Mouse (Mus musculus) intestine, embryonic 15.5 days (tissue): ENCODE measurements around the gene Sesn2. TPM values are rescaled to one million over a fixed set of nuclear protein-coding genes. Genes with fewer than 3 reads are reported as not detected.
A peak's percentile ranks its signal among the peaks of the same experiment; 100 is the strongest.

ENCODE experiments used
- ATAC-seq: fragments of 200-750 bp; cut with Nextera tagmentation; 2 replicates; pipeline ENCODE4 v1.8.0; 2017; ENCODE audit warnings: moderate TSS enrichment, moderate library complexity
- H3K27ac ChIP-seq: fragments of 300-500 bp; sonication (generic); 2 replicates; pipeline ENCODE4 v1.5.1; 2015; ENCODE audit warnings: mild to moderate bottlenecking, inconsistent platforms
- H3K27me3 ChIP-seq: fragments of 300-500 bp; sonication (generic); replicated peaks from 2 replicates; pipeline ENCODE4 v1.6.1; 2015; ENCODE audit warnings: inconsistent platforms
- H3K36me3 ChIP-seq: fragments of 300-500 bp; sonication (generic); 2 replicates; pipeline ENCODE4 v1.6.1; 2015; ENCODE audit warnings: inconsistent platforms
- H3K4me1 ChIP-seq: fragments of 300-500 bp; sonication (generic); replicated peaks from 2 replicates; pipeline ENCODE4 v1.6.1; 2015; ENCODE audit warnings: inconsistent platforms
- H3K4me2 ChIP-seq: fragments of 300-500 bp; sonication (generic); replicated peaks from 2 replicates; pipeline ENCODE4 v1.6.1; 2015; ENCODE audit warnings: mild to moderate bottlenecking, inconsistent platforms
- H3K4me3 ChIP-seq: fragments of 300-500 bp; sonication (generic); replicated peaks from 2 replicates; pipeline ENCODE4 v1.5.1; 2015; ENCODE audit warnings: inconsistent platforms
- H3K9ac ChIP-seq: fragments of 300-500 bp; sonication (generic); 2 replicates; pipeline ENCODE4 v1.6.1; 2015; ENCODE audit warnings: inconsistent platforms
- H3K9me3 ChIP-seq: fragments of 300-500 bp; sonication (generic); 2 replicates; pipeline ENCODE4 v1.6.1; 2016; ENCODE audit warnings: inconsistent platforms
- WGBS: fragments of 180-500 bp; shearing (Covaris S2); methylation state at CpG from one replicate; pipeline ENCODE4 v1.1.7; 2015; 5-methylcytosine and 5-hydroxymethylcytosine counted together
- polyA plus RNA-seq: library from polyadenylated mRNA; unstranded; fragments of >200 nt; fragmentation: Nextera tagmentation; extraction: Ambion mirVana; gene quantifications from 2 replicates; pipeline ENCODE4 v1.2.1, GENCODE M21; 2015

Sesn2 gene
- polyA plus RNA-seq, 1 experiment from 2014 or later: 10.8 TPM

GRCm38 (mm10) chr4:132512080-132512479 lies 1.8 kb upstream of the Sesn2 start:
- Histone ChIP-seq H3K4me2 (no peak overlapping the region), H3K36me3 (no peaks in the 10 kb centered on the region)
- no peak for ATAC-seq

GRCm38 (mm10) chr4:132509621-132510296 lies 542 bp downstream of the Sesn2 start:
- Histone ChIP-seq H3K9me3 (no peaks in the 10 kb centered on the region), H3K36me3 (no peaks in the 10 kb centered on the region), H3K27ac (peak overlapping the region; percentile 87), H3K4me2 (peak overlapping the region; percentile 90), H3K4me3 (peak overlapping the region; percentile 84), H3K9ac (peak overlapping the region; percentile 82), H3K4me1 (peaks cover 21% of the 10 kb centered on the region), H3K27me3 (no peaks in the 10 kb centered on the region)
- WGBS: 1% methylated on average over 52 of the region's 52 CpGs
- ATAC-seq: peak; percentile 68

More at GRCm38 (mm10) chr4:132512080-132512479, 1.8 kb upstream of the Sesn2 start:
- H3K27me3 ChIP-seq: no peaks in the 10 kb centered on the region
- 80% methylated on average over 3 of the region's 3 CpGs for WGBS
- no peak overlapping the region for H3K4me3 ChIP-seq
- no peak overlapping the region for H3K9ac ChIP-seq
- no peaks in the 10 kb centered on the region for H3K9me3 ChIP-seq
- peaks cover 19% of the 10 kb centered on the region for H3K4me1 ChIP-seq
- no peak overlapping the region for H3K27ac ChIP-seq

- H3K4me3 ChIP-seq: no peak overlapping the region
- ATAC-seq: no peak
- 0 out of 2 replicates have a peak overlapping the region, but pooled peaks have one; percentile 6 for H3K4me2 ChIP-seq
- H3K36me3 ChIP-seq: no peaks in the 10 kb centered on the region
- H3K9ac ChIP-seq: no peak overlapping the region
- H3K9me3 ChIP-seq: no peaks in the 10 kb centered on the region
- H3K4me1 ChIP-seq: peaks cover 14% of the 10 kb centered on the region
- H3K27me3 ChIP-seq: no peaks in the 10 kb centered on the region
- no peak overlapping the region for H3K27ac ChIP-seq
- WGBS: 57% methylated on average over 2 of the region's 2 CpGs
Observed at GRCm38 (mm10) chr4:132507210-132507609, 3.1 kb downstream of the Sesn2 start.

- H3K4me3 ChIP-seq: no peak overlapping the region
- peaks cover 14% of the 10 kb centered on the region for H3K4me1 ChIP-seq
- H3K4me2 ChIP-seq: no peak overlapping the region
- ATAC-seq: no peak
- no peaks in the 10 kb centered on the region for H3K27me3 ChIP-seq
- H3K9me3 ChIP-seq: no peaks in the 10 kb centered on the region
- no peaks in the 10 kb centered on the region for H3K36me3 ChIP-seq
- no peak overlapping the region for H3K9ac ChIP-seq
- WGBS: 77% methylated on average over 6 of the region's 6 CpGs
- H3K27ac ChIP-seq: no peak overlapping the region
Observed at GRCm38 (mm10) chr4:132506250-132506649, 4.1 kb downstream of the Sesn2 start.

GRCm38 (mm10) chr4:132505800-132506199 lies 4.5 kb downstream of the Sesn2 start:
- ATAC-seq: no peak
- no peaks in the 10 kb centered on the region for H3K9me3 ChIP-seq
- no peak overlapping the region for H3K27ac ChIP-seq
- WGBS: 55% methylated on average over 10 of the region's 10 CpGs
- peaks cover 14% of the 10 kb centered on the region for H3K4me1 ChIP-seq
- no peak overlapping the region for H3K4me2 ChIP-seq
- no peaks in the 10 kb centered on the region for H3K27me3 ChIP-seq
- no peak overlapping the region for H3K9ac ChIP-seq
- no peaks in the 10 kb centered on the region for H3K36me3 ChIP-seq
- H3K4me3 ChIP-seq: no peak overlapping the region

GRCm38 (mm10) chr4:132505034-132505738 lies 5.1 kb downstream of the Sesn2 start:
- Histone ChIP-seq H3K4me2 (no peak overlapping the region), H3K4me1 (peaks cover 14% of the 10 kb centered on the region), H3K27me3 (no peaks in the 10 kb centered on the region), H3K36me3 (no peaks in the 10 kb centered on the region), H3K9ac (no peak overlapping the region), H3K27ac (no peak overlapping the region), H3K9me3 (no peaks in the 10 kb centered on the region), H3K4me3 (no peak overlapping the region)
- 62% methylated on average over 6 of the region's 6 CpGs for WGBS
- ATAC-seq: no peak

- WGBS: 72% methylated on average over 11 of the region's 11 CpGs
- H3K9ac ChIP-seq: no peak overlapping the region
- no peak overlapping the region for H3K4me2 ChIP-seq
- H3K4me3 ChIP-seq: no peak overlapping the region
- H3K9me3 ChIP-seq: no peaks in the 10 kb centered on the region
- H3K27me3 ChIP-seq: no peaks in the 10 kb centered on the region
- no peaks in the 10 kb centered on the region for H3K36me3 ChIP-seq
- no peak overlapping the region for H3K27ac ChIP-seq
- H3K4me1 ChIP-seq: peaks cover 7% of the 10 kb centered on the region
- ATAC-seq: no peak
Observed at GRCm38 (mm10) chr4:132503344-132503743, 7.0 kb downstream of the Sesn2 start.

GRCm38 (mm10) chr4:132501639-132502038 lies 8.7 kb downstream of the Sesn2 start:
- Histone ChIP-seq H3K36me3 (peaks cover 4% of the 10 kb centered on the region; the same call in 1 of the 2 replicates), H3K27ac (no peak overlapping the region), H3K9ac (no peak overlapping the region), H3K4me2 (no peak overlapping the region), H3K9me3 (no peaks in the 10 kb centered on the region), H3K27me3 (no peaks in the 10 kb centered on the region), H3K4me1 (no peaks in the 10 kb centered on the region), H3K4me3 (no peak overlapping the region)
- no peak for ATAC-seq
- WGBS: 92% methylated on average over 6 of the region's 6 CpGs

GRCm38 (mm10) chr4:132494271-132494918 lies 15.9 kb downstream of the Sesn2 start:
- H3K27ac ChIP-seq: no peak overlapping the region
- WGBS: 83% methylated on average over 20 of the region's 20 CpGs
- no peak overlapping the region for H3K4me3 ChIP-seq
- no peak overlapping the region for H3K9ac ChIP-seq
- no peaks in the 10 kb centered on the region for H3K9me3 ChIP-seq
- no peak overlapping the region for H3K4me2 ChIP-seq
- no peak for ATAC-seq
- H3K36me3 ChIP-seq: peaks cover 8% of the 10 kb centered on the region
- H3K4me1 ChIP-seq: no peaks in the 10 kb centered on the region
- H3K27me3 ChIP-seq: no peaks in the 10 kb centered on the region

GRCm38 (mm10) chr4:132492178-132493060 lies 17.9 kb downstream of the Sesn2 start:
- H3K27me3 ChIP-seq: no peaks in the 10 kb centered on the region
- no peak for ATAC-seq
- peaks cover 8% of the 10 kb centered on the region for H3K36me3 ChIP-seq
- H3K4me1 ChIP-seq: no peaks in the 10 kb centered on the region
- 68% methylated on average over 10 of the region's 10 CpGs for WGBS
- H3K27ac ChIP-seq: no peak overlapping the region
- H3K4me3 ChIP-seq: no peak overlapping the region
- H3K9me3 ChIP-seq: no peaks in the 10 kb centered on the region
- no peak overlapping the region for H3K4me2 ChIP-seq
- no peak overlapping the region for H3K9ac ChIP-seq

GRCm38 (mm10) chr4:132491748-132492147 lies 18.6 kb downstream of the Sesn2 start:
- H3K9ac ChIP-seq: no peak overlapping the region
- 81% methylated on average over 6 of the region's 6 CpGs for WGBS
- H3K27me3 ChIP-seq: no peaks in the 10 kb centered on the region
- no peak overlapping the region for H3K4me3 ChIP-seq
- no peaks in the 10 kb centered on the region for H3K9me3 ChIP-seq
- peaks cover 3% of the 10 kb centered on the region for H3K36me3 ChIP-seq
- no peak overlapping the region for H3K4me2 ChIP-seq
- no peak for ATAC-seq
- H3K27ac ChIP-seq: no peak overlapping the region
- no peaks in the 10 kb centered on the region for H3K4me1 ChIP-seq

- no peaks in the 10 kb centered on the region for H3K27me3 ChIP-seq
- no peak overlapping the region for H3K27ac ChIP-seq
- no peak overlapping the region for H3K9ac ChIP-seq
- H3K36me3 ChIP-seq: peaks cover 3% of the 10 kb centered on the region; the same call in 1 of the 2 replicates
- ATAC-seq: no peak
- H3K4me3 ChIP-seq: no peak overlapping the region
- no peak overlapping the region for H3K4me2 ChIP-seq
- no peaks in the 10 kb centered on the region for H3K9me3 ChIP-seq
- 90% methylated on average over 8 of the region's 8 CpGs for WGBS
- no peaks in the 10 kb centered on the region for H3K4me1 ChIP-seq
Observed at GRCm38 (mm10) chr4:132491057-132491456, 19.2 kb downstream of the Sesn2 start.
